Mouse (Mus musculus) T-cell, adult 66 days (primary cell): ENCODE data around the gene Tmem104. TPM values are rescaled to one million over a fixed set of nuclear protein-coding genes. Genes with fewer than 3 reads are reported as not detected.

Source experiments
- total RNA-seq, 2 experiments: library from RNA; stranded (reverse); gene quantifications; 3 replicates in 1 of 2; 4 replicates in 1 of 2; pipeline ENCODE4 v1.2.4; 2023

Gene Tmem104
- 10 to 100 TPM; 15.5 to 25.2 TPM for total RNA-seq

GRCm38 (mm10) chr11:115187224-115187639 lies at the start of gene Tmem104:
Tmem104 (plus strand) TSS chr11:115187487.

GRCm38 (mm10) chr11:115162832-115163480 lies 24.3 kb upstream of the Tmem104 start, which contains the start of gene Slc9a3r1:
Slc9a3r1 (plus strand) TSS chr11:115163341.

GRCm38 (mm10) chr11:115187693-115188092 lies 406 bp downstream of the Tmem104 start, which contains the start of gene Nat9:
Nat9 (minus strand) TSS chr11:115187859.

GRCm38 (mm10) chr11:115267061-115267883 lies 80.0 kb downstream of the Tmem104 start, which contains the start of gene Grin2c:
Grin2c (minus strand) TSS chr11:115267243.

GRCm38 (mm10) chr11:115276780-115277603 lies 89.7 kb downstream of the Tmem104 start, which contains the start of gene Fdxr:
Fdxr (minus strand) TSS chr11:115277050.

Other genes starting within 250 kb of the Tmem104 start
- gene Cd300c, start 218.3 kb upstream of the Tmem104 start, total RNA-seq, result not detected
- under 1 TPM; 0.36 to 0.67 TPM for gene Cd300ld, start 197.6 kb upstream of the Tmem104 start, total RNA-seq
- gene Cd300c2, start 185.6 kb upstream of the Tmem104 start, total RNA-seq, result 1 to 10 TPM in 1 of 2 experiments, under 1 TPM in 1; 0.98 to 2.7 TPM
- gene Cd300ld2, start 171.3 kb upstream of the Tmem104 start, total RNA-seq, result not detected
- gene Cd300ld4, start 160.5 kb upstream of the Tmem104 start, total RNA-seq, result not detected
- 1 to 10 TPM in 1 of 2 experiments, not detected in 1; 1.0 TPM for gene Cd300ld5, start 149.7 kb upstream of the Tmem104 start, total RNA-seq
- gene Cd300ld3, start 139.1 kb upstream of the Tmem104 start, total RNA-seq, result 1 to 10 TPM in 1 of 2 experiments, not detected in 1; 1.0 TPM
- gene Cd300e, start 125.3 kb upstream of the Tmem104 start, total RNA-seq, result under 1 TPM in 1 of 2 experiments, not detected in 1; 0.93 TPM
- 10 to 100 TPM; 44.7 to 51.2 TPM for gene Rab37, start 96.1 kb upstream of the Tmem104 start, total RNA-seq
- 1 to 10 TPM in 1 of 2 experiments, under 1 TPM in 1; 0.68 to 1.0 TPM for gene Cd300lf, start 53.5 kb upstream of the Tmem104 start, total RNA-seq
- gene Slc9a3r1, start 24.1 kb upstream of the Tmem104 start, total RNA-seq, result 100 to 1,000 TPM; 207 to 214 TPM
- 1 to 10 TPM; 5.2 to 5.5 TPM for gene Nat9, start 372 bp downstream of the Tmem104 start, total RNA-seq
- not detected for gene Grin2c, start 79.8 kb downstream of the Tmem104 start, total RNA-seq
- gene Fdxr, start 89.6 kb downstream of the Tmem104 start, total RNA-seq, result 10 to 100 TPM; 22.5 to 25.4 TPM
- gene Fads6, start 110.2 kb downstream of the Tmem104 start, total RNA-seq, result 1 to 10 TPM; 1.1 to 1.2 TPM
- gene Otop2, start 119.7 kb downstream of the Tmem104 start, total RNA-seq, result not detected
- not detected for gene Ush1g, start 134.6 kb downstream of the Tmem104 start, total RNA-seq
- gene Otop3, start 147.2 kb downstream of the Tmem104 start, total RNA-seq, result not detected
- 10 to 100 TPM; 47.2 to 49.2 TPM for gene Hid1, start 180.3 kb downstream of the Tmem104 start, total RNA-seq
- gene Cdr2l, start 194.4 kb downstream of the Tmem104 start, total RNA-seq, result 1 to 10 TPM; 2.1 to 3.1 TPM
- gene Mrpl58, start 216.3 kb downstream of the Tmem104 start, total RNA-seq, result 100 to 1,000 TPM; 120 to 151 TPM
- 100 to 1,000 TPM; 236 to 252 TPM for gene Atp5h, start 232.5 kb downstream of the Tmem104 start, total RNA-seq
- 10 to 100 TPM; 61.5 TPM for gene Kctd2, start 232.6 kb downstream of the Tmem104 start, total RNA-seq